Mouse (Mus musculus): ENCODE results near the gene Col4a3. TPM values are rescaled to one million over a fixed set of nuclear protein-coding genes. Genes with fewer than 3 reads are reported as not detected.

Col4a3 gene
- total and polyA plus RNA-seq, 3 experiments, result not detected

GRCm38 (mm10) chr1:82647989-82648388, 61.3 kb downstream of the Col4a3 start:
- no peak for TF ChIP-seq USF1 (IDR thresholded peaks at IDR 0.05; ENCODE audit: low read depth, low read length)
- no peak for TF ChIP-seq TBP (conservative IDR thresholded peaks at IDR 0.05; ENCODE audit: low read depth, low read length)
- TF ChIP-seq IRF4 (IDR thresholded peaks at IDR 0.05; ENCODE audit: low read depth, low read length), result no peak
- no peak for TF ChIP-seq USF2 (conservative IDR thresholded peaks at IDR 0.05; ENCODE audit: low read depth, low read length)
- TF ChIP-seq BHLHE40 (IDR thresholded peaks at IDR 0.05; ENCODE audit: low read depth, low read length), result no peak
- no peak for TF ChIP-seq MEF2A (IDR thresholded peaks at IDR 0.05; ENCODE audit: borderline replicate concordance, low read depth, low read length)
- no peak for TF ChIP-seq E2F4 (IDR thresholded peaks at IDR 0.05; ENCODE audit: insufficient replicate concordance, low read depth, low read length)
- no peaks in the 10 kb centered on the region for H3K4me1 ChIP-seq (ENCODE audit: control insufficient read depth in 1 of 2, insufficient read depth in 2 of 2)
- no peaks in the 10 kb centered on the region for H3K9me3 ChIP-seq (replicated peaks; ENCODE audit: low read length)
- no peaks in the 10 kb centered on the region for H3K36me3 ChIP-seq (replicated peaks in 1 of 2; ENCODE audit: control insufficient read depth in 1 of 2, insufficient read depth in 1 of 2, low read length in 1 of 2)
- H3K9ac ChIP-seq (ENCODE audit: insufficient read depth, low read depth), result no peak overlapping the region
- dilution Hi-C loops (cut with MboI; ENCODE audit: extremely low pct_ligation_motif_present, extremely low pct_unique_long_range_greater_than_20kb, low sequenced_read_pairs) (no loop called here), in situ Hi-C loops (cut with MboI; ENCODE audit: low pct_ligation_motif_present, low pct_unique_long_range_greater_than_20kb, low sequenced_read_pairs) (loop anchor here (10.0 kb wide), 1 partner anchor 93 kb away; no protein-coding TSS in a partner anchor)
- H3K27ac ChIP-seq (ENCODE audit: insufficient read depth, low read depth), result no peak overlapping the region
- H3K27me3 ChIP-seq (replicated peaks), result no peaks in the 10 kb centered on the region
- no peak overlapping the region for H3K4me3 ChIP-seq (replicated peaks in 1 of 3; ENCODE audit: low read depth in 2 of 3, low read length in 2 of 3, poor library complexity in 1 of 3)
- H3K79me2 ChIP-seq (replicated peaks; ENCODE audit: control insufficient read depth, extremely low read depth, insufficient read depth, poor library complexity, severe bottlenecking), result no peaks in the 10 kb centered on the region
- DNase-seq (ENCODE audit: extremely low read depth), result no peak
- no peak overlapping the region for H3K4me2 ChIP-seq (ENCODE audit: insufficient read depth, low read depth, poor library complexity, severe bottlenecking)

GRCm38 (mm10) chr1:82650868-82651267, 64.1 kb downstream of the Col4a3 start:
- no peak overlapping the region for H3K9ac ChIP-seq (ENCODE audit: insufficient read depth, low read depth)
- no peaks in the 10 kb centered on the region for H3K79me2 ChIP-seq (replicated peaks; ENCODE audit: control insufficient read depth, extremely low read depth, insufficient read depth, poor library complexity, severe bottlenecking)
- in situ Hi-C loops (cut with MboI; ENCODE audit: low pct_ligation_motif_present, low pct_unique_long_range_greater_than_20kb, low sequenced_read_pairs) (no loop called here), dilution Hi-C loops (cut with MboI; ENCODE audit: extremely low pct_ligation_motif_present, extremely low pct_unique_long_range_greater_than_20kb, low sequenced_read_pairs) (no loop called here)
- no peak for TF ChIP-seq MXI1 (IDR thresholded peaks at IDR 0.05; ENCODE audit: low read depth, low read length)
- TF ChIP-seq MYC (IDR thresholded peaks at IDR 0.05; ENCODE audit: low read depth, low read length), result no peak
- no peak for DNase-seq (ENCODE audit: extremely low read depth)
- no peaks in the 10 kb centered on the region for H3K27me3 ChIP-seq (replicated peaks)
- no peak overlapping the region for H3K4me2 ChIP-seq (ENCODE audit: insufficient read depth, low read depth, poor library complexity, severe bottlenecking)
- H3K9me3 ChIP-seq (replicated peaks; ENCODE audit: low read length), result no peaks in the 10 kb centered on the region
- H3K4me3 ChIP-seq (replicated peaks in 1 of 3; ENCODE audit: low read depth in 2 of 3, low read length in 2 of 3, poor library complexity in 1 of 3), result no peak overlapping the region
- H3K27ac ChIP-seq (ENCODE audit: insufficient read depth, low read depth), result no peak overlapping the region
- no peaks in the 10 kb centered on the region for H3K36me3 ChIP-seq (replicated peaks in 1 of 2; ENCODE audit: control insufficient read depth in 1 of 2, insufficient read depth in 1 of 2, low read length in 1 of 2)
- no peaks in the 10 kb centered on the region for H3K4me1 ChIP-seq (ENCODE audit: control insufficient read depth in 1 of 2, insufficient read depth in 2 of 2)

- Histone ChIP-seq H3K27me3 (replicated peaks) (no peaks in the 10 kb centered on the region), H3K9me3 (replicated peaks; ENCODE audit: low read length) (no peaks in the 10 kb centered on the region), H3K79me2 (replicated peaks; ENCODE audit: control insufficient read depth, extremely low read depth, insufficient read depth, poor library complexity, severe bottlenecking) (no peaks in the 10 kb centered on the region), H3K27ac (ENCODE audit: insufficient read depth, low read depth) (no peak overlapping the region), H3K4me2 (ENCODE audit: insufficient read depth, low read depth, poor library complexity, severe bottlenecking) (no peak overlapping the region), H3K4me1 (ENCODE audit: control insufficient read depth in 1 of 2, insufficient read depth in 2 of 2) (peaks cover 0 to 4% of the 10 kb centered on the region in 2 experiments; a peak in 1 of 4 replicates), H3K4me3 (replicated peaks in 1 of 3; ENCODE audit: low read depth in 2 of 3, low read length in 2 of 3, poor library complexity in 1 of 3) (no peak overlapping the region), H3K9ac (ENCODE audit: insufficient read depth, low read depth) (no peak overlapping the region), H3K36me3 (replicated peaks in 1 of 2; ENCODE audit: control insufficient read depth in 1 of 2, insufficient read depth in 1 of 2, low read length in 1 of 2) (no peaks in the 10 kb centered on the region)
- in situ Hi-C loops (cut with MboI; ENCODE audit: low pct_ligation_motif_present, low pct_unique_long_range_greater_than_20kb, low sequenced_read_pairs), result no loop called here
- no peak for DNase-seq (ENCODE audit: extremely low read depth)
- dilution Hi-C loops (cut with MboI; ENCODE audit: extremely low pct_ligation_motif_present, extremely low pct_unique_long_range_greater_than_20kb, low sequenced_read_pairs), result no loop called here
- no peak for TF ChIP-seq CHD1 (IDR thresholded peaks at IDR 0.05; ENCODE audit: low read depth, low read length)
- TF ChIP-seq NRF1 (IDR thresholded peaks at IDR 0.05; ENCODE audit: low read depth, low read length), result no peak
- no peak for TF ChIP-seq GABPA (IDR thresholded peaks at IDR 0.05; ENCODE audit: insufficient replicate concordance, low read depth, low read length)
- no peak for TF ChIP-seq MAFK (IDR thresholded peaks at IDR 0.05; ENCODE audit: insufficient replicate concordance, low read length)
- no peak for TF ChIP-seq JUN (IDR thresholded peaks at IDR 0.05; ENCODE audit: insufficient read depth, low read depth, low read length)
- no peak for TF ChIP-seq TBP (conservative IDR thresholded peaks at IDR 0.05; ENCODE audit: low read depth, low read length)
- TF ChIP-seq MXI1 (IDR thresholded peaks at IDR 0.05; ENCODE audit: low read depth, low read length), result no peak
- TF ChIP-seq BHLHE40 (IDR thresholded peaks at IDR 0.05; ENCODE audit: low read depth, low read length), result no peak
- no peak for TF ChIP-seq TCF12 (IDR thresholded peaks at IDR 0.05; ENCODE audit: low read depth, low read length)
- TF ChIP-seq ZMIZ1 (IDR thresholded peaks at IDR 0.05; ENCODE audit: low read depth, low read length), result no peak
- no peak for TF ChIP-seq CHD2 (IDR thresholded peaks at IDR 0.05; ENCODE audit: low read length)
- TF ChIP-seq ZKSCAN1 (IDR thresholded peaks at IDR 0.05; ENCODE audit: borderline replicate concordance, low read depth, low read length), result no peak
- TF ChIP-seq ELF1 (IDR thresholded peaks at IDR 0.05; ENCODE audit: low read depth, low read length), result no peak
- TF ChIP-seq ETS1 (conservative IDR thresholded peaks at IDR 0.05; ENCODE audit: low read depth, low read length), result no peak
Observed at GRCm38 (mm10) chr1:82654046-82654445, 67.3 kb downstream of the Col4a3 start.
